Mouse (Mus musculus): Measurements from ENCODE around the gene Ache. TPM values are rescaled to one million over a fixed set of nuclear protein-coding genes. Genes with fewer than 3 reads are reported as not detected.

Gene Ache
- polyA plus RNA-seq, 1 experiment = 23.1 TPM

DNA sequence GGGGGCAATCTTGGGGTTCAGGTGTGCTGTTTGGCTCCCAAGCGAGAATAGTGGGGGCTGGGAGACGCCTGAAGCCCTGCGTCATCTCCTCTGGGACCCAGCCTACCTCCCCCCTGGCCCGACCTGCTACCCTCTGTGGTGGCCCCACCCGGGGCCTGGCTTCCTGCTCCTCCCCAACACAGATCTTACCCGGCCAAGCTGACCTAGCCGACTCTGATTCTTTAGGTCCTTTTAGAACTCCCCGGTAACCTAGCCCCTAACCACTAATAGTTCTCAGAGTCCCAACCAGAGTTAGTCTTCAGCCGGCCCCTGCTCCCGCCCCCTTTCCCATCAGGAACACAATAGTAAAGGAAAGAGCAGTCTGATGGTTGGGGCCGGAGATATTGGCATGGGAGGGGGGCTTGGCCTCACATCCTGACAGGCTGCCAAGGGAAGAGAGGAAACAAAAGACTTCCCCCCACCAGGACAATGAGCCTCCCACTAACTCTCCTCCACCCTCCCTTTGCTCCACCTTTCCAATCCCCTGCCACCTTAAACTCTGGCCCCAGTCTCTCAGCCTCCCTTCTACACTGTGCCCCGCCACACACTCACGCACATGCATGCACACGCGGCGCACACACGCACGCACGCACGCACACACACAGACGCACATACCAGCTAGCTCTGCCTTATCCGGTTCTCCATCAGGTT lies 52.1 kb downstream of the Ache start:
- no peak for TF ChIP-seq GATA1 (IDR thresholded peaks at IDR 0.05; ENCODE audit: low read length)

DNA sequence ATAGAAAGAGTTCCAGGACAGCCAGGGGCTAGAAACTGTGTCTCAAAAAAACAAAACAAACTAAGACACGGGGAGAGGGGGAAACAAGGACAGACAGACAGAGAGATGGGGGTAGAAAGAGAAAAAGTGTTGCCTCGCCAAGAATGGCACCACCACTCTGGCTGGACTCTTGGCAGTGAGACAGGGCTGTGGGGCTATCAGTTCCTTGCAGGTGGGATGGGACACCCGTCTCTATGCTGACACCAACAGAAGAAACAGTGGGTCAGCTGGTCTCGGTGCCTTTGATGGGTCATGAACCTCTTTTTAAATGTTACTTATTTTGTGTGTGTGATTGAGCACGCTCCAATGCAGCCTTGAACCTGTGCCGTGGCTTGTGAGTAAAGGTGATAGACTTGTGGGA lies 52.9 kb downstream of the Ache start:
- no peak for TF ChIP-seq GATA1 (IDR thresholded peaks at IDR 0.05; ENCODE audit: low read length)

DNA sequence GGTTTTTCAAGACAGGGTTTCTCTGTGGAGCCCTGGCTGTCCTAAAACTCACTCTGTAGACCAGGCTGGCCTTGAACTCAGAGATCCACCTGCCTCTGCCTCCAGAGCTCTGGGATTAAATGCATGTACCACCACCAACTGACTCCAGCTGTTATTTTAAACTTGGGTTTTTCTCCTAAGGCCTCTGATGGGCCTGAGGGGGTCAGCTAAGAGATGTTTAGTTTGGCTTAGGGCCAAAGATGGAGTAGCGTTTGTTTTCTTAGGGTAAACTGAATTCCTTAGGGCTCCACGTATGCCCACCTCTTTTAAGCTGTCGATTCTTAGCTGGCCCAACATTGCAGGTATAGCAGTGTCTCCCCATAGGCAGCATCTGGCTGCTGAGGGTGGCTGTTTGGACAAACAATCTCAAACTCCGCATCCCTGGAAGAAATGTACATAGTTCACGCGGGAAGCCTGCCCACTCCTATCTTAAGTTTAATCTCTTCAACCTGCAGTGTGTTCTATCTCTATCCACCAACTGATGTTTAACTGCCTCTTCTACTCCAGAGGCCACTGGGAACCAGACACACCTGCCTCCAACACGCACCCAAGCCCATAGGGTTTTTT lies 55.2 kb downstream of the Ache start:
- no peak for TF ChIP-seq GATA1 (IDR thresholded peaks at IDR 0.05; ENCODE audit: low read length)

DNA sequence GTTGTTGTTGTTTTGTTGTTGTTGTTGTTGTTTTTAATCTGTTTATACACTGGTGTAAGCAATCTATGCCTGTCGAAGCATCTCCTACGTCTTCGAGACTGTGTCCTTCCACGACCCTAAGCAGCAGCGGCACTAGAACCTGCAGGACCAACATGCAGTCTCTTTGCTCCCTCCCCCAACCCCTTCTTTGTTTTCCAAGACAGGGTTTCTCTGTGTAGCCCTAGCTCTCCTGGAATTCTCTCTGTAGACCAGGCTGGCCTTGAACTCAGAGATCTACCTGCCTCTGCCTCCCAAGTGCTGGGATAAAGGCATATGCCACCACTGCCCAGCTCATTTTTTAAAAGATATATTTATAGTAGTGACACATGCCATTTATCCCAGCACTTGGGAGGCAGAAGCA lies 56.1 kb downstream of the Ache start:
- TF ChIP-seq GATA1 (IDR thresholded peaks at IDR 0.05; ENCODE audit: low read length) = no peak

DNA sequence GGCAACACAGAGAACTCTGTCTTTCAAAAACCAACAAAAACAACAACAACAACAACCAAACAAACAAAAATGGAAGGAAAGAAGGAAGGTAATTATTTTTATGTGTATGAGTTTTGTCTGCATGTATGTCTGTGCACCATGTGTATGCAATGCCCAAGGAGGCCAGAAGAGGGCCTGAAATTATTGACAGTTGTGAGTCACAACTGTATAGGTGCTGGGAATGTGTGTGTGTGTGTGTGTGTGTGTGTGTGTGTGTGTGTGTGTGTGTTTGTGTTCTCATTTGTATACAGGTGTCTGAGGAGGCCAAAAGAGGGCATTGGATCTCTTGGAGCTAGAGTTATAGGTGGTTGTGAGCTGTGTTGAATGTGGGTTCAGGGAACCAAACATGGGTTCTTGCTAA lies 56.5 kb downstream of the Ache start:
- TF ChIP-seq GATA1 (IDR thresholded peaks at IDR 0.05; ENCODE audit: low read length) = no peak

Other genes with a start within 250 kb of the Ache start
- gene Ap1s1, start 241.4 kb upstream of the Ache start, polyA plus RNA-seq (2012) = 206 and 279 TPM in 2 replicates
- 3.2 and 3.3 TPM in 2 replicates for gene Serpine1, start 215.3 kb upstream of the Ache start, polyA plus RNA-seq (2012)
- gene Trim56, start 171.3 kb upstream of the Ache start, polyA plus RNA-seq (2012) = 23.7 and 28.2 TPM in 2 replicates
- not detected in 2 replicates for gene Muc3, start 138.2 kb upstream of the Ache start, polyA plus RNA-seq (2012)
- gene Muc3a, start 75.1 kb upstream of the Ache start, polyA plus RNA-seq (2012) = not detected in 2 replicates
- gene Ufsp1, start 7.1 kb downstream of the Ache start, polyA plus RNA-seq (2012) = 23.1 and 24.9 TPM in 2 replicates
- 407 and 412 TPM in 2 replicates for gene Srrt, start 20.2 kb downstream of the Ache start, polyA plus RNA-seq (2012)
- 44.6 and 59.3 TPM in 2 replicates for gene Trip6, start 26.9 kb downstream of the Ache start, polyA plus RNA-seq (2012)
- gene Slc12a9, start 46.1 kb downstream of the Ache start, polyA plus RNA-seq (2012) = 0.44 and 0.82 TPM in 2 replicates
- gene Ephb4, start 62.6 kb downstream of the Ache start, polyA plus RNA-seq (2012) = not detected in 2 replicates
- not detected in 2 replicates for gene Zan, start 189.5 kb downstream of the Ache start, polyA plus RNA-seq (2012)
- 63.3 and 81.3 TPM in 2 replicates for gene Pop7, start 215.0 kb downstream of the Ache start, polyA plus RNA-seq (2012)
- gene Gigyf1, start 231.0 kb downstream of the Ache start, polyA plus RNA-seq (2012) = 40.9 and 54.1 TPM in 2 replicates
- not detected in 2 replicates for gene Epo, start 245.7 kb downstream of the Ache start, polyA plus RNA-seq (2012)
- gene Gnb2, start 246.0 kb downstream of the Ache start, polyA plus RNA-seq (2012) = 425 and 439 TPM in 2 replicates

Measured in G1E-ER4 (cell line).